Mouse (Mus musculus) liver, adult 2 months (tissue): ENCODE measurements around the gene 1110008P14Rik.

ENCODE experiments used
- CTCF ChIP-seq: fragments of 200-500 bp; IDR thresholded peaks from 2 replicates; pipeline ENCODE4 v1.5.1; 2011; ENCODE audit warnings: low read depth, low read length, control low read depth
- POLR2A ChIP-seq: fragments of 200-500 bp; IDR thresholded peaks from 2 replicates; pipeline ENCODE4 v1.6.1; 2011; ENCODE audit warnings: low read length, control low read depth; ENCODE audit not compliant: insufficient read depth; ENCODE audit errors: extremely low read depth

DNA sequence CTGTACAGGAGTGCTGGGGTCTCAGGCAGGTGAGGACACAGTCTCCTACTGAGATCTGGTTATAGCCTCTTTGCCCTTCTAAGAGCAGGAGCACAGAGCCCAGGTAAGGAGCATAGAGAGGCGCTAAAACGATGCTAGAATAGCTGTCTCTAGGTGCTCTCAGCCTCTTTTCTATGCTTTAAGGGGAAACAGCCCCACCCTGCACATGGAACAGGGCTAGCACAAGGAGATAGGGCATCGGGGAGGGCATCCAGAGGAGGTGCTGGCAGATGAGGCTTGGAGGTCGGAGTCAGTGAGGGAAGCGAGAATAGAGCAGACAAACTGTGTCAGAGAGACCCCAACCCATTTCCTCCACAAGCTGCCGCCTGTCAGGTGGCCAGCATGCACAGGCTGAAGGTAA is 34.7 kb downstream of the 1110008P14Rik start:
- TF ChIP-seq CTCF (no peak), POLR2A (no peak)
